Mouse (Mus musculus): Measurements from ENCODE around the gene Abhd14b.

GRCm38 (mm10) chr9:106499667-106500066 is 52.4 kb downstream of the Abhd14b start, which contains the start of gene Iqcf1:
- no peak for TF ChIP-seq POLR2A (IDR thresholded peaks at IDR 0.05; ENCODE audit: control insufficient read depth, extremely low read depth, insufficient read depth, low read length, poor library complexity)
- TF ChIP-seq CTCF (IDR thresholded peaks at IDR 0.05; ENCODE audit: borderline replicate concordance, control insufficient read depth, extremely low read depth, insufficient read depth, low read length, poor library complexity): no peak
